Mouse (Mus musculus) stomach, postnatal 0 days (tissue): ENCODE data around the gene Duox1. TPM values are rescaled to one million over a fixed set of nuclear protein-coding genes. Genes with fewer than 3 reads are reported as not detected.

Experiments
- ATAC-seq: fragments of 200-750 bp; cut with Nextera tagmentation; 2 replicates; pipeline ENCODE4 v1.8.0; 2017; ENCODE audit not compliant: low FRiP score, low TSS enrichment
- DNase-seq: peaks from one replicate; pipeline ENCODE4 v3.0.0-alpha.2; 2016; ENCODE audit warnings: low spot score
- H3K27ac ChIP-seq: fragments of 300-500 bp; sonication (generic); replicated peaks from 2 replicates; pipeline ENCODE4 v1.5.1; 2014; ENCODE audit warnings: mild to moderate bottlenecking, control low read depth
- H3K27me3 ChIP-seq: fragments of 300-500 bp; sonication (generic); 2 replicates; pipeline ENCODE4 v1.6.1; 2014; ENCODE audit warnings: low read length; ENCODE audit not compliant: control insufficient read depth, insufficient read depth
- H3K36me3 ChIP-seq: fragments of 300-500 bp; sonication (generic); 2 replicates; pipeline ENCODE4 v1.6.1; 2014; ENCODE audit warnings: low read length, mixed read lengths; ENCODE audit not compliant: control insufficient read depth, insufficient read depth
- H3K4me1 ChIP-seq: fragments of 300-500 bp; sonication (generic); replicated peaks from 2 replicates; pipeline ENCODE4 v1.6.1; 2014; ENCODE audit warnings: antibody characterized with exemption; ENCODE audit not compliant: control insufficient read depth, insufficient read depth
- H3K4me2 ChIP-seq: fragments of 300-500 bp; sonication (generic); replicated peaks from 2 replicates; pipeline ENCODE4 v1.6.1; 2014; ENCODE audit warnings: low read depth, mild to moderate bottlenecking, control low read depth, moderate library complexity
- H3K4me3 ChIP-seq: fragments of 300-500 bp; sonication (generic); 2 replicates; pipeline ENCODE4 v1.5.1; 2014; ENCODE audit warnings: low read depth, low read length, control low read depth
- H3K9ac ChIP-seq: fragments of 300-500 bp; sonication (generic); 2 replicates; pipeline ENCODE4 v1.6.1; 2014; ENCODE audit warnings: mild to moderate bottlenecking, low read length, control low read depth, mixed read lengths
- H3K9me3 ChIP-seq: fragments of 300-500 bp; sonication (generic); 2 replicates; pipeline ENCODE4 v1.6.1; 2016; ENCODE audit warnings: low read length; ENCODE audit not compliant: control insufficient read depth
- CTCF ChIP-seq: IDR thresholded peaks from 2 replicates; pipeline ENCODE4 v1.5.1; 2016; ENCODE audit warnings: antibody characterized with exemption, low read depth, mild to moderate bottlenecking, moderate library complexity
- EP300 ChIP-seq: optimal IDR thresholded peaks from 2 replicates; pipeline ENCODE3; 2016; ENCODE audit warnings: antibody characterized with exemption
- WGBS: fragments of 180-500 bp; shearing (Covaris S2); extraction: QIAGEN DNeasy Blood & Tissue Kit; methylation state at CpG from one replicate; pipeline ENCODE4 v1.1.7; 2014; 5-methylcytosine and 5-hydroxymethylcytosine counted together
- polyA plus RNA-seq: library from polyadenylated mRNA; unstranded; fragments of >200 nt; fragmentation: Nextera tagmentation; extraction: Ambion mirVana; gene quantifications from 2 replicates; pipeline ENCODE4 v1.2.1, GENCODE M21; 2015

Duox1 gene
- polyA plus RNA-seq, 1 experiment from 2014 or later = 3.5 TPM

- WGBS = 21% methylated on average over 4 of the region's 4 CpGs
- H3K9ac ChIP-seq = no peak overlapping the region
- H3K27ac ChIP-seq = 0 out of 2 replicates have a peak overlapping the region, but pooled peaks have one; percentile 30
- ATAC-seq (peak; percentile 25; the same call in 1 of the 2 replicates), DNase-seq (no peak)
- TF ChIP-seq CTCF = no peak
- no peak for TF ChIP-seq EP300
- H3K9me3 ChIP-seq = no peaks in the 10 kb centered on the region
- peaks cover 5% of the 10 kb centered on the region; the same call in 1 of the 2 replicates for H3K27me3 ChIP-seq
- no peaks in the 10 kb centered on the region for H3K36me3 ChIP-seq
- no peak overlapping the region for H3K4me2 ChIP-seq
- H3K4me3 ChIP-seq = no peak overlapping the region
- H3K4me1 ChIP-seq = no peaks in the 10 kb centered on the region; the same call in 1 of the 2 replicates
Observed at GRCm38 (mm10) chr2:122306184-122306583, 9.3 kb upstream of the Duox1 start.

GRCm38 (mm10) chr2:122309647-122310046 lies 5.8 kb upstream of the Duox1 start:
- no peaks in the 10 kb centered on the region for H3K27me3 ChIP-seq
- no peak overlapping the region for H3K9ac ChIP-seq
- H3K9me3 ChIP-seq = no peaks in the 10 kb centered on the region
- no peak overlapping the region for H3K27ac ChIP-seq
- H3K36me3 ChIP-seq = no peaks in the 10 kb centered on the region
- DNase-seq (no peak), ATAC-seq (no peak)
- no peaks in the 10 kb centered on the region; the same call in 1 of the 2 replicates for H3K4me1 ChIP-seq
- WGBS = 27% methylated on average over 3 of the region's 3 CpGs
- H3K4me3 ChIP-seq = no peak overlapping the region
- H3K4me2 ChIP-seq = no peak overlapping the region
- TF ChIP-seq EP300 (no peak), CTCF (peak; percentile 57)

GRCm38 (mm10) chr2:122311561-122311960 lies 3.9 kb upstream of the Duox1 start:
- WGBS = 68% methylated on average over 2 of the region's 2 CpGs
- Histone ChIP-seq H3K4me1 (no peaks in the 10 kb centered on the region; the same call in 1 of the 2 replicates), H3K36me3 (no peaks in the 10 kb centered on the region), H3K27ac (no peak overlapping the region), H3K27me3 (no peaks in the 10 kb centered on the region), H3K9me3 (no peaks in the 10 kb centered on the region), H3K9ac (no peak overlapping the region), H3K4me3 (no peak overlapping the region), H3K4me2 (no peak overlapping the region)
- TF ChIP-seq CTCF (no peak), EP300 (no peak)
- DNase-seq = no peak
- no peak for ATAC-seq

GRCm38 (mm10) chr2:122312722-122313417 lies 2.6 kb upstream of the Duox1 start:
- H3K9me3 ChIP-seq = no peaks in the 10 kb centered on the region
- peak overlapping the region; percentile 70 for H3K27ac ChIP-seq

DNA sequence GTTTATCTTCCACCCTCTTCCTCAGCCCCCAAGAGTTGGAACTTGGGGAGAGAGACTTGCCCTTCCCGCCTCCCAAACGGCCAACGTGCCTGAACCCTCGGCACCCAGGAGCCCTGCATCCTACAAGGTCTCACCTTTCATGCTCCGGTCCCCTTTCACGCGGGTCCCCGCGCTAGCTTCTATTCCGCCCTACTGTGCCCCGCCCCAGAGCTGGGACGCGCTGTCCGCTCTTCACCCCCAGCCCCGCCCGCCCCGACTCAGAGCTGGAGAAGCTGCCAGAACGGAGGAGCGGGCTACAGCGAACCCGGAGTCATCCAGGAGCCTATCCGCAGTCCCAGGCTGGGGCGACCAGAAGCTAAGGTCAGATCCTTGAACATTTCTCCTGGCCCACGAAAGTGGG lies 1.9 kb upstream of the Duox1 start, which contains the start of gene Duoxa1:
TSS of gene Duoxa1 (minus strand) at position 195 of the 400 bp plus-strand sequence.
- Histone ChIP-seq H3K9ac (peak within 1 kb of the TSS; percentile 51), H3K36me3 (no peaks in the 10 kb centered on the region), H3K27ac (peak within 1 kb of the TSS; percentile 70), H3K9me3 (no peaks in the 10 kb centered on the region), H3K27me3 (no peaks in the 10 kb centered on the region), H3K4me2 (peak within 1 kb of the TSS; percentile 56), H3K4me1 (no peaks in the 10 kb centered on the region; the same call in 1 of the 2 replicates), H3K4me3 (peak within 1 kb of the TSS; percentile 36)
- DNase-seq = no peak
- WGBS = 2% methylated on average over 24 of the region's 24 CpGs
- TF ChIP-seq CTCF (no peak), EP300 (no peak)
- peak; percentile 66 for ATAC-seq

More at GRCm38 (mm10) chr2:122312722-122313417, 2.6 kb upstream of the Duox1 start:
- no peak for TF ChIP-seq EP300
- peak; percentile 75 for TF ChIP-seq CTCF
- Histone ChIP-seq H3K4me1 (no peaks in the 10 kb centered on the region; the same call in 1 of the 2 replicates), H3K27me3 (no peaks in the 10 kb centered on the region), H3K4me3 (peak overlapping the region; percentile 36), H3K9ac (no peak overlapping the region), H3K4me2 (peak overlapping the region; percentile 56), H3K36me3 (no peaks in the 10 kb centered on the region)
- 2% methylated on average over 27 of the region's 27 CpGs for WGBS
- peak; percentile 71 for DNase-seq
- peak; percentile 51; the same call in 1 of the 2 replicates for ATAC-seq

GRCm38 (mm10) chr2:122317384-122317783 lies 1.9 kb downstream of the Duox1 start:
- ATAC-seq (no peak), DNase-seq (no peak)
- no peak overlapping the region for H3K27ac ChIP-seq
- H3K9ac ChIP-seq = no peak overlapping the region
- no peaks in the 10 kb centered on the region for H3K27me3 ChIP-seq
- no peaks in the 10 kb centered on the region for H3K36me3 ChIP-seq
- H3K4me2 ChIP-seq = no peak overlapping the region
- H3K4me3 ChIP-seq = no peak overlapping the region
- no peak for TF ChIP-seq CTCF
- TF ChIP-seq EP300 = no peak
- H3K4me1 ChIP-seq = no peaks in the 10 kb centered on the region; the same call in 1 of the 2 replicates
- WGBS = 59% methylated on average over 4 of the region's 4 CpGs
- no peaks in the 10 kb centered on the region for H3K9me3 ChIP-seq
